ENCODE assay signal across 17 mouse cellular contexts in the genomic region with DNA sequence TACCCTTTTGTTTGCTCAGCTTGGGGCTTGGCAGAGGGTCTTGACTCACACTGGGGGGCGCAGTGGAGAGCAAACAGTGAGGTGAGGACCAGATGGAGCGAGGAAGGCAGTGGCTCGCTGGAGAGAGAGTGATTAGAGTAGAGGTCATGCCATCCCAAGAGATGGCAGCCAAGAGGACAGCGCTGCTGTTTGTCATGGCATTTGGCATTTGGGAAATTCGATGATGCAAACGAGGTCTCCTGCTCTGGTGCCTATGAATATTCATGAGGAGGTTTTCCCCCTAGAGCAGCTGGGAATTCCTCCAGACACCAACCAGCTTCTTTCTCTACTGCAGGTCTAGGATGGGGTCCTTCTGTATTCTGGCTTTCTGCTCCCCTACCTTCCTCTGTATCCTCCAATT.
DNase-seq lines count a peak whose midpoint lies in the region; ATAC-seq and TF ChIP-seq lines count a peak whose summit lies in the region.
"Had no signal": no experiment of that assay in that cellular context is flagged by ENCODE, and none has a peak within 500 bp of the region (broad histone marks: within the 10 kb centered on the region; RNA-seq: fewer than 3 reads in every experiment).

No protein-coding gene starts in this region.

- H3K9me3 ChIP-seq in neural tube, embryonic 12.5 days = no peaks in the 10 kb centered on the region
- no peaks in the 10 kb centered on the region for H3K9me3 ChIP-seq in forebrain, embryonic 13.5 days (replicated peaks)
- no peaks in the 10 kb centered on the region for H3K9me3 ChIP-seq in hindbrain, embryonic 15.5 days
- H3K9me3 ChIP-seq: embryonic facial prominence, embryonic 13.5 days; heart, embryonic 13.5 days had no signal

- intact Hi-C loops in gastrocnemius, adult 2 months (cut with DNase I) = no loop called here

- no peak for TF ChIP-seq CTCF in gastrocnemius, adult 2 months (IDR thresholded peaks at IDR 0.05)

- no peak for DNase-seq in neural tube, embryonic 10.5 days (ENCODE audit: extremely low spot score, low spot score)
- peak; percentile 48 for DNase-seq in retina, postnatal 1 day
- DNase-seq in gastrocnemius, adult 2 months = no peak
- DNase-seq in lung, postnatal 25 days (ENCODE audit: low spot score) = no peak
- DNase-seq: adrenal gland, adult 2 months; cerebellum, adult 9-11 months; gastrocnemius, postnatal 25 days; right cerebral cortex, postnatal 25 days had no signal

- peak; percentile 44; the same call in 1 of the 2 replicates for ATAC-seq in neural tube, embryonic 12.5 days (ENCODE audit: low FRiP score, low read depth)
- ATAC-seq in forebrain, embryonic 13.5 days = peak; percentile 61
- peak; percentile 69; the same call in 1 of the 2 replicates for ATAC-seq in hindbrain, embryonic 15.5 days (ENCODE audit: low FRiP score, low read depth)
- no peak for ATAC-seq in cerebellum, adult (ENCODE audit: insufficient number of reproducible peaks, low FRiP score, low TSS enrichment)
- ATAC-seq: lung, postnatal 0 days; Patski had no signal

- no peak overlapping the region for H3K4me3 ChIP-seq in neural tube, embryonic 12.5 days
- no peak overlapping the region for H3K4me3 ChIP-seq in forebrain, embryonic 13.5 days
- no peak overlapping the region for H3K4me3 ChIP-seq in hindbrain, embryonic 15.5 days
- H3K4me3 ChIP-seq in gastrocnemius, adult 2 months = no peak overlapping the region
- H3K4me3 ChIP-seq: embryonic facial prominence, embryonic 13.5 days; heart, embryonic 13.5 days had no signal

- no peak overlapping the region for H3K27ac ChIP-seq in neural tube, embryonic 12.5 days
- no peak overlapping the region for H3K27ac ChIP-seq in forebrain, embryonic 13.5 days
- no peak overlapping the region for H3K27ac ChIP-seq in hindbrain, embryonic 15.5 days (replicated peaks)
- H3K27ac ChIP-seq in gastrocnemius, adult 2 months = no peak overlapping the region
- H3K27ac ChIP-seq: embryonic facial prominence, embryonic 13.5 days; heart, embryonic 13.5 days had no signal

- H3K4me1 ChIP-seq in neural tube, embryonic 12.5 days = peaks cover 7% of the 10 kb centered on the region; the same call in 1 of the 2 replicates
- peaks cover 8% of the 10 kb centered on the region for H3K4me1 ChIP-seq in forebrain, embryonic 13.5 days
- peaks cover 7% of the 10 kb centered on the region for H3K4me1 ChIP-seq in hindbrain, embryonic 15.5 days (replicated peaks)

- H3K27me3 ChIP-seq in neural tube, embryonic 12.5 days (replicated peaks) = no peaks in the 10 kb centered on the region
- H3K27me3 ChIP-seq in forebrain, embryonic 13.5 days = no peaks in the 10 kb centered on the region
- H3K27me3 ChIP-seq in hindbrain, embryonic 15.5 days = no peaks in the 10 kb centered on the region
- H3K27me3 ChIP-seq: embryonic facial prominence, embryonic 13.5 days had no signal

- H3K4me2 ChIP-seq in neural tube, embryonic 12.5 days (replicated peaks) = peak overlapping the region; percentile 39; the same call in 1 of the 2 replicates
- H3K4me2 ChIP-seq in forebrain, embryonic 13.5 days = peak overlapping the region; percentile 39
- no peak overlapping the region for H3K4me2 ChIP-seq in hindbrain, embryonic 15.5 days
- H3K4me2 ChIP-seq: embryonic facial prominence, embryonic 13.5 days; heart, embryonic 13.5 days; liver, embryonic 11.5 days had no signal

- no peaks in the 10 kb centered on the region for H3K36me3 ChIP-seq in neural tube, embryonic 12.5 days
- H3K36me3 ChIP-seq in forebrain, embryonic 13.5 days (ENCODE audit: poor library complexity, severe bottlenecking) = no peaks in the 10 kb centered on the region
- no peaks in the 10 kb centered on the region for H3K36me3 ChIP-seq in hindbrain, embryonic 15.5 days
- H3K36me3 ChIP-seq: embryonic facial prominence, embryonic 13.5 days; heart, embryonic 13.5 days had no signal

- WGBS in neural tube, embryonic 12.5 days = 11% methylated on average over 6 of the region's 6 CpGs
- 9% methylated on average over 6 of the region's 6 CpGs for WGBS in forebrain, embryonic 13.5 days
- 2% methylated on average over 6 of the region's 6 CpGs for WGBS in hindbrain, embryonic 15.5 days

- no peak overlapping the region for H3K9ac ChIP-seq in neural tube, embryonic 12.5 days
- H3K9ac ChIP-seq in forebrain, embryonic 13.5 days = no peak overlapping the region
- no peak overlapping the region for H3K9ac ChIP-seq in hindbrain, embryonic 15.5 days
- H3K9ac ChIP-seq: embryonic facial prominence, embryonic 13.5 days; heart, embryonic 13.5 days had no signal
